In the genomic region with DNA sequence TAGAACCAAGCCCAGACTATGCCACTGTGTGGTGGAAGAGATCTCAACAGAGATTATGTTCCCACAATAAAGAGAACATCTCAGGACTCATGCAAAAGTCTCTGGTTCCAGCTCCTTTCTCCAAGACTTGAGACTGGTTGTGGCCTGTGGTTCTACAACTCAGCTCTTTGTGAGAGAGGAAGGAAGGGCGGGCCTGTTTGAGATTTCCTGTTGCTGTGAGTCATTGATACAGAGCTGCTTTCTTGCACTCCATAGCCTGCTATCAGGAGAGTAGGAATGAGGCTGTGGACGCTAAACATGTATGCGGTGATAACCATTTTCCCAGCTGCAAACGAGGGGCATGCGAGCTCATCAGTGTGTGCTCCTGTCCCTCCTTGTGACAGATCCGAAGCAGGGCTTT, we compare ENCODE assay signal across 10 mouse cellular contexts. TPM values are rescaled to one million over a fixed set of nuclear protein-coding genes. Genes with fewer than 3 reads are reported as not detected.
DNase-seq lines count a peak whose midpoint lies in the region; ATAC-seq lines count a peak whose summit lies in the region.
"Had no signal": no experiment of that assay in that cellular context is flagged by ENCODE, and none has a peak within 500 bp of the region (broad histone marks: within the 10 kb centered on the region; RNA-seq: fewer than 3 reads in every experiment).

No protein-coding gene starts in this region.

- DNase-seq in 3T3-L1 (ENCODE audit: low read depth, low spot score) = peak; percentile 68
- DNase-seq in T-cell, adult 2 months (ENCODE audit: low spot score) = peak; percentile 76
- peak; percentile 5 to 14 for DNase-seq in heart, postnatal 14 days
- peak; percentile 28 to 30 for DNase-seq in lung, postnatal 4 days
- no peak for DNase-seq in embryonic facial prominence, embryonic 10.5 days (ENCODE audit: low spot score)
- DNase-seq in urinary bladder, postnatal 14 days (ENCODE audit: low spot score) = no peak
- DNase-seq in testis, postnatal 14 days (ENCODE audit: low spot score) = no peak

- no peaks in the 10 kb centered on the region for H3K4me1 ChIP-seq in embryonic facial prominence, embryonic 10.5 days
- no peaks in the 10 kb centered on the region for H3K4me1 ChIP-seq in intestine, embryonic 16.5 days (ENCODE audit: control insufficient read depth, insufficient read depth, low read length)
- H3K4me1 ChIP-seq: limb, embryonic 15.5 days had no signal

- H3K4me2 ChIP-seq in intestine, embryonic 16.5 days (ENCODE audit: low read depth, low read length) = no peak overlapping the region
- H3K4me2 ChIP-seq: limb, embryonic 15.5 days had no signal

- H3K9me3 ChIP-seq in embryonic facial prominence, embryonic 10.5 days = no peaks in the 10 kb centered on the region
- no peaks in the 10 kb centered on the region for H3K9me3 ChIP-seq in intestine, embryonic 16.5 days (ENCODE audit: control insufficient read depth, low read length)
- H3K9me3 ChIP-seq: limb, embryonic 15.5 days had no signal

- no peak overlapping the region for H3K27ac ChIP-seq in embryonic facial prominence, embryonic 10.5 days (replicated peaks)
- H3K27ac ChIP-seq in intestine, embryonic 16.5 days (ENCODE audit: low read length) = no peak overlapping the region
- H3K27ac ChIP-seq: limb, embryonic 15.5 days had no signal

- no peak for ATAC-seq in intestine, embryonic 16.5 days

- WGBS in embryonic facial prominence, embryonic 10.5 days = 82% methylated on average over 6 of the region's 6 CpGs
- WGBS in intestine, embryonic 16.5 days = 73% methylated on average over 6 of the region's 6 CpGs

- no peak overlapping the region for H3K4me3 ChIP-seq in embryonic facial prominence, embryonic 10.5 days
- no peak overlapping the region for H3K4me3 ChIP-seq in intestine, embryonic 16.5 days (ENCODE audit: low read length)
- H3K4me3 ChIP-seq: erythroblast, embryonic 14.5 days; limb, embryonic 15.5 days had no signal

- intact Hi-C loops in heart, postnatal 14 days (cut with DNase I) = no loop called here

- no peak overlapping the region for H3K9ac ChIP-seq in intestine, embryonic 16.5 days (ENCODE audit: low read depth, low read length)
- H3K9ac ChIP-seq: limb, embryonic 15.5 days had no signal

- H3K36me3 ChIP-seq in embryonic facial prominence, embryonic 10.5 days (replicated peaks) = no peaks in the 10 kb centered on the region
- H3K36me3 ChIP-seq in intestine, embryonic 16.5 days (ENCODE audit: control insufficient read depth, insufficient read depth, low read length) = no peaks in the 10 kb centered on the region
- H3K36me3 ChIP-seq: limb, embryonic 15.5 days had no signal

- H3K27me3 ChIP-seq in embryonic facial prominence, embryonic 10.5 days (replicated peaks; ENCODE audit: low read depth, poor library complexity, severe bottlenecking) = no peaks in the 10 kb centered on the region
- H3K27me3 ChIP-seq in intestine, embryonic 16.5 days (replicated peaks; ENCODE audit: control insufficient read depth, insufficient read depth, low read length) = no peaks in the 10 kb centered on the region
- H3K27me3 ChIP-seq: limb, embryonic 15.5 days had no signal

RNA-seq across cellular contexts. Expression of a gene that starts 43.9 kb away (rescaled TPM):
- under 1 TPM; 0.07 to 0.14 TPM for total RNA-seq in heart, postnatal 14 days (2021)
- not detected in 2 replicates for polyA plus RNA-seq in embryonic facial prominence, embryonic 10.5 days (2016; fragmentation: Nextera tagmentation; extraction: Ambion mirVana)
- polyA plus RNA-seq in intestine, embryonic 16.5 days (2015; fragmentation: Nextera tagmentation; extraction: Ambion mirVana) = not detected in 2 replicates
- polyA plus RNA-seq: erythroblast, embryonic 14.5 days; limb, embryonic 15.5 days had no signal

RNA-seq across cellular contexts. Expression of a gene that starts 48.2 kb away (rescaled TPM):
- total RNA-seq in heart, postnatal 14 days (2021) = 1 to 10 TPM; 4.1 to 4.3 TPM
- 10.3 and 11.0 TPM in 2 replicates for polyA plus RNA-seq in embryonic facial prominence, embryonic 10.5 days (2016; fragmentation: Nextera tagmentation; extraction: Ambion mirVana)
- 4.5 and 4.9 TPM in 2 replicates for polyA plus RNA-seq in intestine, embryonic 16.5 days (2015; fragmentation: Nextera tagmentation; extraction: Ambion mirVana)

Comparison
In these comparisons a context has a peak if more than half of its experiments do, and no peak if none do; other contexts are left out.
1. DNase-seq: peak in 3T3-L1 (single experiment), T-cell, adult 2 months (single experiment), heart, postnatal 14 days (2 of 2) and lung, postnatal 4 days (2 of 2); none in embryonic facial prominence, embryonic 10.5 days (single experiment), urinary bladder, postnatal 14 days (single experiment) and testis, postnatal 14 days (single experiment).